ENCODE assay signal across 25 mouse cellular contexts in the genomic region with DNA sequence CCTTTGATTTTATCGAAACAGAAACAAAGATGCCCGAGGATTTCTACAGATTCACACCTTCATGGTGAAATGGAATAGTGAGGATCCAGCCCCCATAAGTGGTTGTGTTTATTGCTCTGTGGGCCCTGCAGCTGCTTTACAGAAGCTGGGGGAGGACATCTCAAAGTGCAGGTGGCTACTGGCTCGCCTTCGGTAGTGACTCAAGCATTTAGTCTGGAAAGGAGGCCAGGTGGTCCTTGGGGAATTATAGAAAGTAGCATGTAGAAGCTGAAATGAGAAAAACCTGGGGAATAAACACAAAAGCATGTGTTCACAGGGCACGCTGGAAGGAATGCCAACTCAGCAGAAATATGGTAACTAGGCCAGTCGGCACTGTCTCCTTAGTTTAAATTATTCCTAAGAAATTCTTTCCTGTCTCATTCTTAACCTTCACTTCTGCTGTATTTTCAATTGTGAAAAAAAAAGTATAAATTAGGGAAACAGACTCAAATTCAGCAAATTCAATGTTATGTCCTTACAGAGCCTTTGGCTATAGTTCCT.
A peak's percentile ranks its signal among the peaks of the same experiment; 100 is the strongest.
DNase-seq lines count a peak whose midpoint lies in the region; ATAC-seq and TF ChIP-seq lines count a peak whose summit lies in the region.
"Had no signal": no experiment of that assay in that cellular context is flagged by ENCODE, and none has a peak within 500 bp of the region (broad histone marks: within the 10 kb centered on the region; RNA-seq: fewer than 3 reads in every experiment).

No protein-coding gene starts in this region.

- no peak overlapping the region for H3K4me2 ChIP-seq in hindbrain, postnatal 0 days (ENCODE audit: low read depth, low read length)
- no peak overlapping the region for H3K4me2 ChIP-seq in hindbrain, embryonic 14.5 days (replicated peaks)
- no peak overlapping the region for H3K4me2 ChIP-seq in midbrain, postnatal 0 days (ENCODE audit: low read depth, low read length, poor library complexity, severe bottlenecking)
- no peak overlapping the region for H3K4me2 ChIP-seq in midbrain, embryonic 13.5 days (replicated peaks)
- H3K4me2 ChIP-seq in limb, embryonic 14.5 days (replicated peaks; ENCODE audit: low read depth, low read length, severe bottlenecking), result no peak overlapping the region
- no peak overlapping the region for H3K4me2 ChIP-seq in heart, embryonic 11.5 days
- H3K4me2 ChIP-seq: heart, embryonic 13.5 days; kidney, embryonic 15.5 days; liver, embryonic 15.5 days; lung, embryonic 15.5 days had no signal

- no peaks in the 10 kb centered on the region for H3K4me1 ChIP-seq in hindbrain, postnatal 0 days (ENCODE audit: insufficient read depth, low read length)
- no peaks in the 10 kb centered on the region for H3K4me1 ChIP-seq in hindbrain, embryonic 14.5 days (replicated peaks; ENCODE audit: control insufficient read depth, insufficient read depth, low read length)
- H3K4me1 ChIP-seq in midbrain, postnatal 0 days (ENCODE audit: insufficient read depth, low read length), result no peaks in the 10 kb centered on the region
- no peaks in the 10 kb centered on the region for H3K4me1 ChIP-seq in midbrain, embryonic 13.5 days (replicated peaks)
- H3K4me1 ChIP-seq in limb, embryonic 14.5 days (ENCODE audit: control insufficient read depth, insufficient read depth, low read length), result no peaks in the 10 kb centered on the region
- H3K4me1 ChIP-seq in heart, embryonic 11.5 days (ENCODE audit: control insufficient read depth, insufficient read depth, low read length), result no peaks in the 10 kb centered on the region
- H3K4me1 ChIP-seq: heart, embryonic 13.5 days; kidney, embryonic 15.5 days; liver, embryonic 15.5 days; lung, embryonic 15.5 days; megakaryocyte, embryonic 14.5 days had no signal

- H3K9ac ChIP-seq in hindbrain, postnatal 0 days (replicated peaks; ENCODE audit: low read length), result no peak overlapping the region
- no peak overlapping the region for H3K9ac ChIP-seq in hindbrain, embryonic 14.5 days
- H3K9ac ChIP-seq in midbrain, postnatal 0 days (replicated peaks; ENCODE audit: low read length, poor library complexity, severe bottlenecking), result no peak overlapping the region
- no peak overlapping the region for H3K9ac ChIP-seq in midbrain, embryonic 13.5 days (replicated peaks)
- H3K9ac ChIP-seq in limb, embryonic 14.5 days (ENCODE audit: low read depth, low read length, severe bottlenecking), result no peak overlapping the region
- no peak overlapping the region for H3K9ac ChIP-seq in heart, embryonic 11.5 days (ENCODE audit: low read depth, low read length)
- H3K9ac ChIP-seq: forebrain, postnatal 0 days; heart, embryonic 13.5 days; kidney, embryonic 15.5 days; liver, embryonic 15.5 days; lung, embryonic 15.5 days had no signal

- H3K27ac ChIP-seq in hindbrain, postnatal 0 days, result no peak overlapping the region
- H3K27ac ChIP-seq in hindbrain, embryonic 14.5 days, result no peak overlapping the region
- no peak overlapping the region for H3K27ac ChIP-seq in midbrain, postnatal 0 days (ENCODE audit: low read depth, low read length)
- H3K27ac ChIP-seq in midbrain, embryonic 13.5 days, result no peak overlapping the region
- no peak overlapping the region for H3K27ac ChIP-seq in limb, embryonic 14.5 days (replicated peaks; ENCODE audit: low read depth, low read length)
- H3K27ac ChIP-seq in heart, embryonic 11.5 days (ENCODE audit: low read depth, low read length), result no peak overlapping the region
- H3K27ac ChIP-seq: gastrocnemius, adult 2 months; heart, embryonic 13.5 days; kidney, embryonic 15.5 days; liver, embryonic 15.5 days; lung, embryonic 15.5 days had no signal

- TF ChIP-seq CTCF in hindbrain, postnatal 0 days (IDR thresholded peaks at IDR 0.05; ENCODE audit: low read depth), result no peak
- TF ChIP-seq CTCF in midbrain, postnatal 0 days (IDR thresholded peaks at IDR 0.05), result no peak

- H3K27me3 ChIP-seq in hindbrain, postnatal 0 days (ENCODE audit: insufficient read depth, low read length), result no peaks in the 10 kb centered on the region
- no peaks in the 10 kb centered on the region for H3K27me3 ChIP-seq in hindbrain, embryonic 14.5 days (ENCODE audit: control insufficient read depth, insufficient read depth, low read length)
- no peaks in the 10 kb centered on the region for H3K27me3 ChIP-seq in midbrain, postnatal 0 days (ENCODE audit: insufficient read depth, low read length)
- H3K27me3 ChIP-seq in midbrain, embryonic 13.5 days, result no peaks in the 10 kb centered on the region
- H3K27me3 ChIP-seq in limb, embryonic 14.5 days (ENCODE audit: control insufficient read depth, insufficient read depth, low read length), result no peaks in the 10 kb centered on the region
- H3K27me3 ChIP-seq in heart, embryonic 11.5 days (ENCODE audit: control insufficient read depth, insufficient read depth, low read length), result no peaks in the 10 kb centered on the region
- H3K27me3 ChIP-seq: heart, embryonic 13.5 days; kidney, embryonic 15.5 days; liver, embryonic 15.5 days; lung, embryonic 15.5 days; megakaryocyte, embryonic 14.5 days had no signal

- no peak for ATAC-seq in hindbrain, postnatal 0 days
- no peak for ATAC-seq in hindbrain, embryonic 14.5 days (ENCODE audit: low FRiP score)
- no peak for ATAC-seq in midbrain, postnatal 0 days (ENCODE audit: low FRiP score)
- no peak for ATAC-seq in midbrain, embryonic 13.5 days
- ATAC-seq in limb, embryonic 14.5 days (ENCODE audit: low FRiP score, low read depth), result no peak
- ATAC-seq in heart, embryonic 11.5 days (replicated peaks; ENCODE audit: insufficient number of reproducible peaks, low FRiP score, low TSS enrichment), result no peak
- ATAC-seq: forebrain, postnatal 0 days; midbrain, embryonic 16.5 days had no signal

- DNase-seq in hindbrain, postnatal 0 days (ENCODE audit: low spot score), result peak; percentile 10
- no peak for DNase-seq in hindbrain, embryonic 14.5 days (ENCODE audit: low spot score)
- peak; percentile 18 for DNase-seq in midbrain, postnatal 0 days (ENCODE audit: low spot score)
- peak; percentile 65 for DNase-seq in brain, adult 2 months (ENCODE audit: low read depth, low spot score)
- peak; percentile 8 for DNase-seq in limb, embryonic 14.5 days (ENCODE audit: low spot score)
- DNase-seq: adrenal gland, adult 2 months; cerebellum, adult 18-20 months; cerebellum, postnatal 14 days; forebrain, postnatal 0 days; gastrocnemius, adult 2 months; heart, adult 18-20 months; heart, postnatal 14 days; kidney, adult 11 months; kidney, postnatal 36 days; liver; lung, postnatal 36 days; thymus, postnatal 14 days had no signal

- WGBS in hindbrain, postnatal 0 days, result 74% methylated on average over 6 of the region's 6 CpGs
- WGBS in hindbrain, embryonic 14.5 days, result 78% methylated on average over 6 of the region's 6 CpGs
- WGBS in midbrain, postnatal 0 days, result 72% methylated on average over 6 of the region's 6 CpGs
- 84% methylated on average over 6 of the region's 6 CpGs for WGBS in midbrain, embryonic 13.5 days
- WGBS in limb, embryonic 14.5 days, result 33% methylated on average over 6 of the region's 6 CpGs
- WGBS in heart, embryonic 11.5 days (ENCODE audit: insufficient replicate concordance), result 81% methylated on average over 6 of the region's 6 CpGs

- no peak overlapping the region for H3K4me3 ChIP-seq in hindbrain, postnatal 0 days (ENCODE audit: low read length)
- no peak overlapping the region for H3K4me3 ChIP-seq in hindbrain, embryonic 14.5 days (replicated peaks; ENCODE audit: low read length)
- H3K4me3 ChIP-seq in midbrain, postnatal 0 days (ENCODE audit: low read depth, low read length), result no peak overlapping the region
- H3K4me3 ChIP-seq in midbrain, embryonic 13.5 days (replicated peaks), result no peak overlapping the region
- H3K4me3 ChIP-seq in limb, embryonic 14.5 days (replicated peaks; ENCODE audit: low read length), result no peak overlapping the region
- H3K4me3 ChIP-seq in heart, embryonic 11.5 days (ENCODE audit: low read depth, low read length), result no peak overlapping the region
- H3K4me3 ChIP-seq: gastrocnemius, adult 2 months; heart, embryonic 13.5 days; kidney, embryonic 15.5 days; liver, embryonic 15.5 days; lung, embryonic 15.5 days; megakaryocyte, embryonic 14.5 days had no signal

- H3K36me3 ChIP-seq in hindbrain, postnatal 0 days (ENCODE audit: insufficient read depth, low read length), result no peaks in the 10 kb centered on the region
- no peaks in the 10 kb centered on the region for H3K36me3 ChIP-seq in hindbrain, embryonic 14.5 days (replicated peaks; ENCODE audit: control insufficient read depth, insufficient read depth)
- no peaks in the 10 kb centered on the region for H3K36me3 ChIP-seq in midbrain, postnatal 0 days (ENCODE audit: insufficient read depth, low read length)
- no peaks in the 10 kb centered on the region for H3K36me3 ChIP-seq in midbrain, embryonic 13.5 days
- H3K36me3 ChIP-seq in limb, embryonic 14.5 days (ENCODE audit: control insufficient read depth, insufficient read depth, low read length), result no peaks in the 10 kb centered on the region
- no peaks in the 10 kb centered on the region for H3K36me3 ChIP-seq in heart, embryonic 11.5 days (ENCODE audit: control insufficient read depth, insufficient read depth, low read length)
- H3K36me3 ChIP-seq: heart, embryonic 13.5 days; kidney, embryonic 15.5 days; liver, embryonic 15.5 days; lung, embryonic 15.5 days had no signal

- H3K9me3 ChIP-seq in hindbrain, postnatal 0 days (ENCODE audit: low read length), result no peaks in the 10 kb centered on the region
- H3K9me3 ChIP-seq in hindbrain, embryonic 14.5 days (ENCODE audit: control insufficient read depth, low read length), result no peaks in the 10 kb centered on the region
- no peaks in the 10 kb centered on the region for H3K9me3 ChIP-seq in midbrain, postnatal 0 days (ENCODE audit: low read length)
- H3K9me3 ChIP-seq in midbrain, embryonic 13.5 days, result no peaks in the 10 kb centered on the region
- H3K9me3 ChIP-seq in limb, embryonic 14.5 days (ENCODE audit: control insufficient read depth, low read length), result no peaks in the 10 kb centered on the region
- no peaks in the 10 kb centered on the region for H3K9me3 ChIP-seq in heart, embryonic 11.5 days (replicated peaks; ENCODE audit: control insufficient read depth, low read length)
- H3K9me3 ChIP-seq: heart, embryonic 13.5 days; kidney, embryonic 15.5 days; liver, embryonic 15.5 days; lung, embryonic 15.5 days; megakaryocyte, embryonic 14.5 days had no signal

- no peak for TF ChIP-seq POLR2A in limb, embryonic 14.5 days (IDR thresholded peaks at IDR 0.05; ENCODE audit: borderline replicate concordance, extremely low read depth, insufficient read depth, insufficient read length)
